Comparison of ENCODE assay signal across 10 mouse cellular contexts in the genomic region with DNA sequence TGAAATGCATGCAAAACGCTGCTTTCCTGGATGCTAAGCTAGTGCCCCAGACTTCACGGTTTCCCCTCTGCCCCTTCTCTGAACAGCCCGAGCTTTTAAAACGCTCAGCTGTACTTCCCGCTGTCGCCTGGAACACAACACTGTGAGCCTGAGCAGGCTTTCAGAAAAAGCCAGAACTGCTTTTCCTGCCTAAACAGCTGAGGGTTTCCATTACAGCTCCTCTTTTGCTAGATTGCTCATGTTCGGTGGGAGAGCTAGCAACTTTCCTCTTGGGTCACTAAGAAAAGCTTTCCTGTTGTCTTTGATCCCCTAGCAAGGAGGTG. TPM values are rescaled to one million over a fixed set of nuclear protein-coding genes. Genes with fewer than 3 reads are reported as not detected.
DNase-seq lines count a peak whose midpoint lies in the region; ATAC-seq lines count a peak whose summit lies in the region.
"Had no signal": no experiment of that assay in that cellular context is flagged by ENCODE, and none has a peak within 500 bp of the region (broad histone marks: within the 10 kb centered on the region; RNA-seq: fewer than 3 reads in every experiment).

No protein-coding gene starts in this region.

- no peak for DNase-seq in kidney, postnatal 14 days
- DNase-seq in embryonic facial prominence, embryonic 10.5 days (ENCODE audit: low spot score), result peak; percentile 19
- peak; percentile 26 for DNase-seq in hindbrain, embryonic 14.5 days (ENCODE audit: low spot score)
- DNase-seq in spleen, postnatal 14 days (ENCODE audit: low spot score in 2 of 2), result no peak
- DNase-seq in left cerebral cortex, adult 9 months (ENCODE audit: low spot score in 2 of 2), result no peak
- DNase-seq in adrenal gland, adult 2 months, result no peak

- no peak overlapping the region for H3K9ac ChIP-seq in kidney, embryonic 16.5 days (replicated peaks; ENCODE audit: low read length)
- H3K9ac ChIP-seq in hindbrain, embryonic 14.5 days, result no peak overlapping the region; the same call in 1 of the 2 replicates
- H3K9ac ChIP-seq in midbrain, embryonic 13.5 days (replicated peaks), result no peak overlapping the region

- no peak for ATAC-seq in kidney, embryonic 16.5 days (ENCODE audit: low FRiP score, low TSS enrichment)
- no peak; the same call in 1 of the 2 replicates for ATAC-seq in hindbrain, embryonic 14.5 days (ENCODE audit: low FRiP score)
- no peak; the same call in 1 of the 2 replicates for ATAC-seq in midbrain, embryonic 13.5 days
- ATAC-seq: Patski had no signal

- H3K9me3 ChIP-seq in kidney, embryonic 16.5 days (ENCODE audit: low read length), result no peaks in the 10 kb centered on the region
- H3K9me3 ChIP-seq in embryonic facial prominence, embryonic 10.5 days, result no peaks in the 10 kb centered on the region
- H3K9me3 ChIP-seq in hindbrain, embryonic 14.5 days (ENCODE audit: control insufficient read depth, low read length), result no peaks in the 10 kb centered on the region
- no peaks in the 10 kb centered on the region for H3K9me3 ChIP-seq in midbrain, embryonic 13.5 days

- H3K4me1 ChIP-seq in kidney, embryonic 16.5 days (ENCODE audit: insufficient read depth, low read length), result no peaks in the 10 kb centered on the region
- H3K4me1 ChIP-seq in embryonic facial prominence, embryonic 10.5 days, result peaks cover 6% of the 10 kb centered on the region
- H3K4me1 ChIP-seq in hindbrain, embryonic 14.5 days (replicated peaks; ENCODE audit: control insufficient read depth, insufficient read depth, low read length), result no peaks in the 10 kb centered on the region
- H3K4me1 ChIP-seq in midbrain, embryonic 13.5 days (replicated peaks), result no peaks in the 10 kb centered on the region

- no peaks in the 10 kb centered on the region for H3K36me3 ChIP-seq in kidney, embryonic 16.5 days (ENCODE audit: insufficient read depth, low read length)
- no peaks in the 10 kb centered on the region for H3K36me3 ChIP-seq in embryonic facial prominence, embryonic 10.5 days (replicated peaks)
- H3K36me3 ChIP-seq in hindbrain, embryonic 14.5 days (replicated peaks; ENCODE audit: control insufficient read depth, insufficient read depth), result no peaks in the 10 kb centered on the region
- H3K36me3 ChIP-seq in midbrain, embryonic 13.5 days, result no peaks in the 10 kb centered on the region

- peak overlapping the region; percentile 66 for H3K4me2 ChIP-seq in kidney, embryonic 16.5 days (replicated peaks; ENCODE audit: low read depth, low read length)
- H3K4me2 ChIP-seq in hindbrain, embryonic 14.5 days (replicated peaks), result peak overlapping the region; percentile 62
- H3K4me2 ChIP-seq in midbrain, embryonic 13.5 days (replicated peaks), result peak overlapping the region; percentile 68

- no peak overlapping the region for H3K27ac ChIP-seq in kidney, embryonic 16.5 days (ENCODE audit: low read length)
- H3K27ac ChIP-seq in embryonic facial prominence, embryonic 10.5 days (replicated peaks), result no peak overlapping the region
- no peak overlapping the region for H3K27ac ChIP-seq in hindbrain, embryonic 14.5 days
- no peak overlapping the region for H3K27ac ChIP-seq in midbrain, embryonic 13.5 days

- H3K27me3 ChIP-seq in kidney, embryonic 16.5 days (ENCODE audit: insufficient read depth, low read length), result peaks cover 50% of the 10 kb centered on the region
- H3K27me3 ChIP-seq in embryonic facial prominence, embryonic 10.5 days (replicated peaks; ENCODE audit: low read depth, poor library complexity, severe bottlenecking), result peaks cover 70% of the 10 kb centered on the region
- H3K27me3 ChIP-seq in hindbrain, embryonic 14.5 days (ENCODE audit: control insufficient read depth, insufficient read depth, low read length), result peaks cover 19% of the 10 kb centered on the region
- peaks cover 33% of the 10 kb centered on the region; the same call in 1 of the 2 replicates for H3K27me3 ChIP-seq in midbrain, embryonic 13.5 days

- peak overlapping the region; percentile 50; the same call in 1 of the 2 replicates for H3K4me3 ChIP-seq in kidney, embryonic 16.5 days (ENCODE audit: low read length)
- peak overlapping the region; percentile 58 for H3K4me3 ChIP-seq in embryonic facial prominence, embryonic 10.5 days
- H3K4me3 ChIP-seq in hindbrain, embryonic 14.5 days (replicated peaks; ENCODE audit: low read length), result peak overlapping the region; percentile 47
- peak overlapping the region; percentile 47; the same call in 1 of the 2 replicates for H3K4me3 ChIP-seq in midbrain, embryonic 13.5 days (replicated peaks)

- 19% methylated on average over 7 of the region's 7 CpGs for WGBS in kidney, embryonic 16.5 days
- 19% methylated on average over 7 of the region's 7 CpGs for WGBS in embryonic facial prominence, embryonic 10.5 days
- WGBS in hindbrain, embryonic 14.5 days, result 20% methylated on average over 7 of the region's 7 CpGs
- WGBS in midbrain, embryonic 13.5 days, result 12% methylated on average over 7 of the region's 7 CpGs

RNA-seq across cellular contexts. Expression of gene Rtl4, which starts 1.1 kb away (rescaled TPM):
- 0.14 and 0.28 TPM in 2 replicates for polyA plus RNA-seq in kidney, embryonic 16.5 days (2015; fragmentation: Nextera tagmentation; extraction: Ambion mirVana)
- polyA plus RNA-seq in embryonic facial prominence, embryonic 10.5 days (2016; fragmentation: Nextera tagmentation; extraction: Ambion mirVana), result 0.15 and 0.33 TPM in 2 replicates
- 1.2 TPM in 2 replicates for polyA plus RNA-seq in hindbrain, embryonic 14.5 days (2014; fragmentation: Nextera tagmentation; extraction: Ambion mirVana)
- 0.50 and 0.57 TPM in 2 replicates for polyA plus RNA-seq in midbrain, embryonic 13.5 days (2015; fragmentation: Nextera tagmentation; extraction: Ambion mirVana)
- total RNA-seq in adrenal gland, adult 2 months (2021), result 1 to 10 TPM; 1.6 to 2.9 TPM
- polyA plus RNA-seq in adrenal gland, adult 2 months (2012; rRNA removed), result 0.27 TPM in 2 replicates
- total RNA-seq: heart, postnatal 10 days had no signal
- polyA plus RNA-seq: Patski had no signal

RNA-seq across cellular contexts. Expression of gene Trpc5, which starts 1.8 kb away (rescaled TPM):
- 0.09 TPM in 1 of 2 replicates, not detected in the other for polyA plus RNA-seq in kidney, embryonic 16.5 days (2015; fragmentation: Nextera tagmentation; extraction: Ambion mirVana)
- 0.15 and 0.19 TPM in 2 replicates for polyA plus RNA-seq in embryonic facial prominence, embryonic 10.5 days (2016; fragmentation: Nextera tagmentation; extraction: Ambion mirVana)
- polyA plus RNA-seq in hindbrain, embryonic 14.5 days (2014; fragmentation: Nextera tagmentation; extraction: Ambion mirVana), result 4.8 and 5.1 TPM in 2 replicates
- polyA plus RNA-seq in midbrain, embryonic 13.5 days (2015; fragmentation: Nextera tagmentation; extraction: Ambion mirVana), result 0.82 and 0.98 TPM in 2 replicates
- 1 to 10 TPM; 1.3 to 2.6 TPM for total RNA-seq in adrenal gland, adult 2 months (2021)
- 0.10 and 0.20 TPM in 2 replicates for polyA plus RNA-seq in adrenal gland, adult 2 months (2012; rRNA removed)
- total RNA-seq: heart, postnatal 10 days had no signal
- polyA plus RNA-seq: Patski had no signal

Comparison
In these comparisons a context has a peak if more than half of its experiments do, and no peak if none do; other contexts are left out.
1. DNase-seq: peak in embryonic facial prominence, embryonic 10.5 days (single experiment) and hindbrain, embryonic 14.5 days (single experiment); none in kidney, postnatal 14 days (single experiment), spleen, postnatal 14 days (0 of 2), left cerebral cortex, adult 9 months (0 of 2) and adrenal gland, adult 2 months (single experiment).
2. Peak in every context shown above with its lines, with median percentiles within 50 percentile points of each other: H3K4me2 ChIP-seq and H3K4me3 ChIP-seq.